Mouse (Mus musculus) frontal cortex, adult (tissue): Measurements from ENCODE around the gene Armh2.
"Not testable (repeated sequence)": the region's sequence is repeated elsewhere in the genome, so short reads cannot be mapped to it uniquely, and the experiment has no call there.

ENCODE experiments used
- ATAC-seq: cut with Nextera tagmentation; 2 replicates; pipeline ENCODE4 v1.9.2; 2017; ENCODE audit warnings: mild to moderate bottlenecking, moderate library complexity, mixed read lengths; ENCODE audit not compliant: low TSS enrichment

Armh2 gene

DNA sequence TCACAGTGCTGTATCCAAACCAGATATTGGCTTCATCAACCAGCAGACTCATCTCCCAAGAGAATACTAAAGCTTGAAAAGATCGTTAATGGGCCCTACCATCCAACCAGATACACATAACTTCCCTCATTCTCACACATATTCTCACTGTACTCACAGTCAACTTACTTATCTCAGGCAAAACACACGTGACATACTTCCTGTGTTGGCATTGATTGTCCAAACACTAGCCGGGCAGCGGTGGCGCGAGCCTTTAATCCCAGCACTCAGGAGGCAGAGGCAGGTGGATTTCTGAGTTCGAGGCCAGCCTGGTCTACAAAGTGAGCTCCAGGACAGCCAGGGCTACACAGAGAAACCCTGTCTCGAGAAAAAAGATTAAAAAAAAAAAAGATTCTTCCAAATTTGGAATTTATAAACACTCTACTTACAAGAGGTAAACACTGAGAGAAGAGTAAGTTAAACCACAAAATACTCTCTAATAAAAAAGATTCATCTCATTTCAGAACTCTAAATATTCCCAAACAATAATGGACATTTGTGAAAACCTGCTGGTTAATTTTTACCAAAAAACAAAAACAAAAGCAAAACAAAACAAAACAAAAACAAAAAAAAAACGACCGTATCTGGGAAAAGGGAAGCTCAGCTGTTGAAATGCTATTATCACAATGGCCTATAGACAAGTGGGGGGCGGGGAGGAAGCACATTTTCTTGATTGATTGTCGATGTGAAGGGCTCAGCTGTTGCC lies 17.0 kb downstream of the Armh2 start:
- no peak for ATAC-seq

DNA sequence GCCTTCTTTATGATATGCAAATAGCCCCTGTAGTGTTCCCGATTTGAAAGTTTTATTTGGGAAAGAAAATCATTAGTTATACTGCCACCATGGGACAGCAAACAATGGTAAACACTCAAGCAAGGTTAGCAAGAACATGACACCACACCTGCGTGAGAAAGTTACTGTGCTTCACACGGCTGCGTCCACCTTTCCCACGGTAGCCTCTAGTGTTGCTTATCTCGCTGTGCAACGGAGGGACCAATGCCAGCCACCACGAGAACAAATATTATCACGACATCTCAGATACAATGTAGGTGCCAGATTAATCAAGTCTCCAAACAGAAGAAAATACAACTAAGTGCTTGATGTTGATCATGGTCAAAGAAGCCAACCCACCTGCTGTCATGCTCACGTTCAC lies 18.4 kb downstream of the Armh2 start:
- ATAC-seq: no peak

DNA sequence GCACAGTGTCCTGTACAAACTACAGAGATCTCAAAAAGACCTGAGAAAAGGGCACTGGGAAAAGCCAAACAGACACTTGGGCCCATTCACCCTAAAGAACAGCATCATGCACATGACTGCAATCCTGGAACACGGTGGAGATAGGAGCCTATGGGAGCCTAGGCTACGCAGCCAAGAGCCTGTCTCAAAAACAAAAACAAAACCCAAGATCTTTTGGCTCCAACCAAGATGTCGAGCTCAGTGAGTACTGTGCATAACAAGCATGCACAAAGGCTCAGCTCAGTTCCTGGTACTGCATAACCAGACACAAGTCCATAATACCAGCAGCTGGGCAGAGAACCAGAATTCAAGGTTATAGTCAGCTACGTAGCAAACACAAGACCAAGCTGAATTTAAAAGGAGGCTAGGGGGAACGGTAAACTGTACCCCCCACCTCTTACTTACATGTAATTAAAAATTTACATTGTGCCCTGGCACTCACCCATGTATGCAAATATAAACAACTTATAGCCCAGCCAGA lies 19.4 kb downstream of the Armh2 start:
- ATAC-seq: no peak

GRCm38 (mm10) chr13:24761083-24761402 lies 20.0 kb downstream of the Armh2 start:
- ATAC-seq: no peak

- ATAC-seq: peak; percentile 99
Observed at GRCm38 (mm10) chr13:24761403-24762227, 20.6 kb downstream of the Armh2 start, which contains the start of gene Gmnn. TSS of gene Gmnn (minus strand) at chr13:24761923.

GRCm38 (mm10) chr13:24762254-24762653 lies 21.2 kb downstream of the Armh2 start:
- no peak for ATAC-seq

GRCm38 (mm10) chr13:24767809-24768208 lies 26.8 kb downstream of the Armh2 start:
- ATAC-seq: not testable (repeated sequence)

DNA sequence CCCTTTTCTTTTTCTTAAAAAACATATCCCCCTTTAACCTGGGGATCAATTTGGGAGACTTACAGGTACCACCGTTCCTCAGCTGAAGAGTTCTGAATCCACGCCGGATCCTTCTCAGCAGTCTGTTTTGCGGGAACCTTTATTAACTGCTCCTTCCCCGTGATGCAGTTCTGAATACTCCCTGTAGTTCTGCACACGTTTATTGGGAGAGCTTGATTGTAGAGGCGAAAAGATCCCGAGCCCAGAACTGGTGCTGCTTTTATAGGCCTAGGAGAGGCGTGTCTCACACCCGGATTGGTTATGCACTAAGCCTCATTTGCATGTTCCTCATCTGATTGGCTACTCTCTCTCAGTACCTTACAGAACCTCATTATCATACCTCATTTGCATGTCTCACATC lies 30.4 kb downstream of the Armh2 start:
- ATAC-seq: not testable (repeated sequence)

GRCm38 (mm10) chr13:24776146-24776844 lies 35.3 kb downstream of the Armh2 start:
- ATAC-seq: peak; percentile 87

DNA sequence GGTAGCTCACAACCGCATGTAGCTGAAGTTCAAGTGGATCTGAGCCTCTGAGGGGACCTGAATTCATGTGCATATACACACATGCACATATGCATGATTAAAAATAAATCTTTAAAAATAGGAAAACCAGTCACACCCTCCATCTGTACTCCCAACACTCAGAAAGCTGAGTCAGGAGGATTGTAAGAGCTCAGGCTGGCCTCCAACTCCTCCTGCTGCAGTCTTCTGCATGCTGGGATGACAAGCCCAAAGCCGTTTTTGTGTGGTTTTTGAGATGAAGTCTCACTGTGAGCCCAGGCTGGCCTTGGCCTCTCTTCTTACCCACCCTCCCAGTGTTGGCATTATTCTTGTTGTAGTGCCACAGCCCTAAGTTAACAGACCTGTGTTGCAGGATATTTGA lies 37.0 kb downstream of the Armh2 start:
- ATAC-seq: peak; percentile 53

GRCm38 (mm10) chr13:24778706-24779380 lies 37.8 kb downstream of the Armh2 start:
- no peak for ATAC-seq

DNA sequence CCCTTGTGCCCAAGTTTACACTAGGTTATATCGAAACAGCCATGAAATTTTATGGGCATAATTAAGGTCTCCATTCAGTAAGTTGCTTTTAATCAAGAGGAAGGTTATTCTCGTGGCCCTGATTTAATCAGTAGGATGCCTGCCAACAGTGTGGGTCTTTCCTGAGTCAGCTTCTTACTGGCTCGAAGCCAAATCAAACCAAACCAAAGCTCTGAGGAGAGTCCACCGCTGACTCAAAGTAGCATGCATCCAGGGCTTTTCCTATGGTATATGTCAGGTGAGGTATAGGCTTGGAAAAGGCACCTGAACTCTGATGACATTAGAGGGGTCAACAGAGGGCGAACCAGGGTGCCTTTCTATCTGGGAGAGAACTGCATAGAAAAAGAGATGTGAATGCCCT lies 40.9 kb downstream of the Armh2 start:
- no peak for ATAC-seq

DNA sequence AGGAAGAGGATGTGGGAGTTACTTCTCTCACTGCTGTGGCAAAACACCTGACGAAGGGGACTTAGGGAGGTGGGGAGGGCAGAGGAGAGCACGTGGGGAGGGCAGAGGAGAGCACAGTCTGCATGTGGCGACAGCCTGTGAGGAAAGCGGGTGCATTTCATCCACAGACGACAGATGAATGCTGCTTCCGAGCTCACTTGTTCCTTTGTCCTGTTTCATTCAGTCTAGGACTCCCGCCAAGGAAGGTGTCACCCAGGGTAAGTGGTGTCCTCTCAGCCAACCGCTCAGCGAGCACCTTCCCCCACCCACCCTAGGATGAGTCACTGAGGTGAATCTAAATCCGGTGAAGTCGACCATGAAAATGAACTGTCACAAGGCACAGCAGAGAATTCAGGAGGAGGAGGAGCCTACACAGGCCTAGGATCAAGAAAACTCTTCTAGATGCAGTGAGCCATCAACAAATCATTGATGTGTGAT lies 45.0 kb downstream of the Armh2 start:
- ATAC-seq: peak; percentile 86

DNA sequence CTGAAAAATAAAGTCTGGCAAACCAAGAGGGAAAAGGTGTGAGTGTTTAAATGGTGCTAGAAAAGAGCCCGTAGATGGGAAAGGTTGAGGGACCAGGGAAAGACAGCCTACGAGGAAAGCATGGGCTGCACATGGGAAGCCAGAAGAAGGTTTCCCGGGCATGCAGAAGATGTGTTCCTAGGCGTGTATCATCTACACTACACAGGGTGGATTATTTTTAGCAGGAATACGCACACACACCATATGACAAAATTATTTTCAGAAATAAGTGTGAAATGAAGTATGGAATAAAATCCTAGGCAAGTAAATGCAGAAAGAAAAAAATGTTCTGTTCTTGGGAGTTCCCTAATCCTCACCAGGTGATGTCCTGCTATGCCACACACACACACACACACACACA lies 46.4 kb downstream of the Armh2 start:
- ATAC-seq: peak; percentile 71

GRCm38 (mm10) chr13:24791349-24791748 lies 50.3 kb downstream of the Armh2 start:
- no peak for ATAC-seq

DNA sequence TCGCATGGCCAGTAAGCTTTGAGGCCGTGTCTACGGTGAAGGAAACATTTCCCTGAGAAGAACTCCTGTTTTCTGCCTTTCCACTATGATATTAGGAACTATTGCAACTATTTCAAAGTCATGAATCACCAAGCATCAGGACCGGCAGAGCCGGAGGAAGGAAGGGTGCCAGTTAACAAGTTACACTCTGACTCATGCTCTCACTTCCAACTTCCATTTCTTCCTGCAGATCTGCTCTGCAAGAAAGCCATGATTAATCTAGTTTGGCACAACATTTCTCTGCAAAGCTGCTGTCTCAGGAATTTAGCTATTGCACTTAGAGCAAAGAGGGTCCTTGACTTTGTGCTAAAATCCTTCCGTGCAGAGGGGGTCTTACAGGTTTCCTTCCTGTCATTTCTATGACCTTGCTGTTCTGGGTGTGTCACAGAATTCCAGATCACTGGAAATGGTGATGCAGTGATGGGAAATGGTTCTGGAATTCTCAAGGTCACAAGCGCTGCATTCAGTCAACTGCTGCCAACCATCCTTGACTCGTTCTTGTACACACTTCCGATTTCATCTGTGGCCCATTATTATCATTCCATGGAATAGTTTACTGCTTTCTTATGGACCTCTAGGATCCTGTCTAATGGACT lies 51.5 kb downstream of the Armh2 start:
- peak; percentile 88 for ATAC-seq
